Mouse (Mus musculus): ENCODE data around the gene Slc35e2. TPM values are rescaled to one million over a fixed set of nuclear protein-coding genes. Genes with fewer than 3 reads are reported as not detected.

Gene Slc35e2
- polyA plus RNA-seq, 1 experiment from 2014 or later: 8.5 TPM

- Histone ChIP-seq H3K36me3 (ENCODE audit: control insufficient read depth, insufficient read depth, low read length) (peaks cover 54% of the 10 kb centered on the region), H3K4me1 (ENCODE audit: control insufficient read depth in 2 of 2, insufficient read depth in 2 of 2, low read length in 2 of 2) (peaks cover 0 to 11% of the 10 kb centered on the region in 2 experiments; a peak in 2 of 4 replicates), H3K9ac (ENCODE audit: low read length) (no peak overlapping the region), H3K27me3 (ENCODE audit: control insufficient read depth, insufficient read depth, low read length) (no peaks in the 10 kb centered on the region), H3K9me3 (ENCODE audit: control insufficient read depth, low read length) (no peaks in the 10 kb centered on the region), H3K4me3 (ENCODE audit: control insufficient read depth in 1 of 2, insufficient read depth in 1 of 2, low read depth in 1 of 2, low read length in 2 of 2) (no peak overlapping the region), H3K4me2 (ENCODE audit: low read length) (no peak overlapping the region), H3K27ac (replicated peaks in 1 of 2; ENCODE audit: control insufficient read depth in 1 of 2, insufficient read depth in 1 of 2, low read depth in 2 of 2, low read length in 2 of 2) (no peak overlapping the region)
- WGBS: 84% methylated on average over 2 of the region's 2 CpGs
- no peak for ATAC-seq (ENCODE audit: insufficient number of reproducible peaks, insufficient read depth, low FRiP score, low read depth)
These were observed 5.6 kb downstream of the Slc35e2 start for GRCm38 (mm10) chr4:155606825-155607224.

GRCm38 (mm10) chr4:155611860-155612259, 10.6 kb downstream of the Slc35e2 start:
- Histone ChIP-seq H3K9me3 (ENCODE audit: control insufficient read depth, low read length) (no peaks in the 10 kb centered on the region), H3K27ac (replicated peaks in 1 of 2; ENCODE audit: control insufficient read depth in 1 of 2, insufficient read depth in 1 of 2, low read depth in 2 of 2, low read length in 2 of 2) (no peak overlapping the region), H3K36me3 (ENCODE audit: control insufficient read depth, insufficient read depth, low read length) (peaks cover 73% of the 10 kb centered on the region), H3K4me1 (ENCODE audit: control insufficient read depth in 2 of 2, insufficient read depth in 2 of 2, low read length in 2 of 2) (no peaks in the 10 kb centered on the region), H3K4me2 (ENCODE audit: low read length) (no peak overlapping the region), H3K27me3 (ENCODE audit: control insufficient read depth, insufficient read depth, low read length) (no peaks in the 10 kb centered on the region), H3K4me3 (ENCODE audit: control insufficient read depth in 1 of 2, insufficient read depth in 1 of 2, low read depth in 1 of 2, low read length in 2 of 2) (no peak overlapping the region), H3K9ac (ENCODE audit: low read length) (no peak overlapping the region)
- ATAC-seq (ENCODE audit: insufficient number of reproducible peaks, insufficient read depth, low FRiP score, low read depth): no peak
- 76% methylated on average over 3 of the region's 3 CpGs for WGBS

- Histone ChIP-seq H3K4me2 (ENCODE audit: low read length) (no peak overlapping the region), H3K36me3 (ENCODE audit: control insufficient read depth, insufficient read depth, low read length) (peaks cover 87% of the 10 kb centered on the region), H3K27me3 (ENCODE audit: control insufficient read depth, insufficient read depth, low read length) (no peaks in the 10 kb centered on the region), H3K27ac (replicated peaks in 1 of 2; ENCODE audit: control insufficient read depth in 1 of 2, insufficient read depth in 1 of 2, low read depth in 2 of 2, low read length in 2 of 2) (no peak overlapping the region), H3K9ac (ENCODE audit: low read length) (no peak overlapping the region), H3K9me3 (ENCODE audit: control insufficient read depth, low read length) (no peaks in the 10 kb centered on the region), H3K4me1 (ENCODE audit: control insufficient read depth in 2 of 2, insufficient read depth in 2 of 2, low read length in 2 of 2) (no peaks in the 10 kb centered on the region), H3K4me3 (ENCODE audit: control insufficient read depth in 1 of 2, insufficient read depth in 1 of 2, low read depth in 1 of 2, low read length in 2 of 2) (no peak overlapping the region)
- 91% methylated on average over 3 of the region's 3 CpGs for WGBS
- no peak for ATAC-seq (ENCODE audit: insufficient number of reproducible peaks, insufficient read depth, low FRiP score, low read depth)
These were observed 12.0 kb downstream of the Slc35e2 start for GRCm38 (mm10) chr4:155613264-155613663.

GRCm38 (mm10) chr4:155618321-155618720, 17.1 kb downstream of the Slc35e2 start:
- H3K4me1 ChIP-seq (ENCODE audit: control insufficient read depth in 2 of 2, insufficient read depth in 2 of 2, low read length in 2 of 2): no peaks in the 10 kb centered on the region
- no peak overlapping the region for H3K9ac ChIP-seq (ENCODE audit: low read length)
- H3K27me3 ChIP-seq (ENCODE audit: control insufficient read depth, insufficient read depth, low read length): no peaks in the 10 kb centered on the region
- no peaks in the 10 kb centered on the region for H3K9me3 ChIP-seq (ENCODE audit: control insufficient read depth, low read length)
- 79% methylated on average over 5 of the region's 5 CpGs for WGBS
- no peak for ATAC-seq (ENCODE audit: insufficient number of reproducible peaks, insufficient read depth, low FRiP score, low read depth)
- no peak overlapping the region for H3K4me3 ChIP-seq (ENCODE audit: control insufficient read depth in 1 of 2, insufficient read depth in 1 of 2, low read depth in 1 of 2, low read length in 2 of 2)
- peaks cover 88% of the 10 kb centered on the region for H3K36me3 ChIP-seq (ENCODE audit: control insufficient read depth, insufficient read depth, low read length)
- no peak overlapping the region for H3K27ac ChIP-seq (replicated peaks in 1 of 2; ENCODE audit: control insufficient read depth in 1 of 2, insufficient read depth in 1 of 2, low read depth in 2 of 2, low read length in 2 of 2)
- H3K4me2 ChIP-seq (ENCODE audit: low read length): no peak overlapping the region

GRCm38 (mm10) chr4:155624338-155625291, 23.4 kb downstream of the Slc35e2 start, which contains the start of gene Cdk11b:
TSS of gene Cdk11b (plus strand) at chr4:155624854.
- Histone ChIP-seq H3K9me3 (ENCODE audit: control insufficient read depth, low read length) (no peaks in the 10 kb centered on the region), H3K9ac (ENCODE audit: low read length) (peak within 1 kb of the TSS; percentile 87), H3K4me3 (ENCODE audit: control insufficient read depth in 1 of 2, insufficient read depth in 1 of 2, low read depth in 1 of 2, low read length in 2 of 2) (peak within 1 kb of the TSS; percentile 68 to 81), H3K27ac (replicated peaks in 1 of 2; ENCODE audit: control insufficient read depth in 1 of 2, insufficient read depth in 1 of 2, low read depth in 2 of 2, low read length in 2 of 2) (peak within 1 kb of the TSS; percentile 82 to 91), H3K27me3 (ENCODE audit: control insufficient read depth, insufficient read depth, low read length) (no peaks in the 10 kb centered on the region), H3K4me2 (ENCODE audit: low read length) (peak within 1 kb of the TSS; percentile 78), H3K36me3 (ENCODE audit: control insufficient read depth, insufficient read depth, low read length) (peaks cover 59% of the 10 kb centered on the region), H3K4me1 (ENCODE audit: control insufficient read depth in 2 of 2, insufficient read depth in 2 of 2, low read length in 2 of 2) (peaks cover 0 to 8% of the 10 kb centered on the region in 2 experiments; a peak in 2 of 4 replicates)
- WGBS: under 1% methylated on average over 82 of the region's 84 CpGs
- ATAC-seq (ENCODE audit: insufficient number of reproducible peaks, insufficient read depth, low FRiP score, low read depth): peak; percentile 99

- Histone ChIP-seq H3K36me3 (ENCODE audit: control insufficient read depth, insufficient read depth, low read length) (peaks cover 86% of the 10 kb centered on the region), H3K4me2 (ENCODE audit: low read length) (no peak overlapping the region), H3K4me1 (ENCODE audit: control insufficient read depth in 2 of 2, insufficient read depth in 2 of 2, low read length in 2 of 2) (peaks cover 0 to 4% of the 10 kb centered on the region in 2 experiments; a peak in 2 of 4 replicates), H3K9me3 (ENCODE audit: control insufficient read depth, low read length) (no peaks in the 10 kb centered on the region), H3K9ac (ENCODE audit: low read length) (no peak overlapping the region), H3K27ac (replicated peaks in 1 of 2; ENCODE audit: control insufficient read depth in 1 of 2, insufficient read depth in 1 of 2, low read depth in 2 of 2, low read length in 2 of 2) (no peak overlapping the region), H3K4me3 (ENCODE audit: control insufficient read depth in 1 of 2, insufficient read depth in 1 of 2, low read depth in 1 of 2, low read length in 2 of 2) (no peak overlapping the region), H3K27me3 (ENCODE audit: control insufficient read depth, insufficient read depth, low read length) (no peaks in the 10 kb centered on the region)
- ATAC-seq (ENCODE audit: insufficient number of reproducible peaks, insufficient read depth, low FRiP score, low read depth): no peak
- WGBS: 78% methylated on average over 6 of the region's 6 CpGs
These were observed 29.1 kb downstream of the Slc35e2 start for GRCm38 (mm10) chr4:155630267-155630666.

GRCm38 (mm10) chr4:155635766-155636499, 34.7 kb downstream of the Slc35e2 start:
- no peaks in the 10 kb centered on the region for H3K4me1 ChIP-seq (ENCODE audit: control insufficient read depth in 2 of 2, insufficient read depth in 2 of 2, low read length in 2 of 2)
- peaks cover 96% of the 10 kb centered on the region for H3K36me3 ChIP-seq (ENCODE audit: control insufficient read depth, insufficient read depth, low read length)
- H3K27ac ChIP-seq (replicated peaks in 1 of 2; ENCODE audit: control insufficient read depth in 1 of 2, insufficient read depth in 1 of 2, low read depth in 2 of 2, low read length in 2 of 2): no peak overlapping the region
- no peak overlapping the region for H3K4me3 ChIP-seq (ENCODE audit: control insufficient read depth in 1 of 2, insufficient read depth in 1 of 2, low read depth in 1 of 2, low read length in 2 of 2)
- H3K4me2 ChIP-seq (ENCODE audit: low read length): no peak overlapping the region
- no peak for ATAC-seq (ENCODE audit: insufficient number of reproducible peaks, insufficient read depth, low FRiP score, low read depth)
- no peaks in the 10 kb centered on the region for H3K27me3 ChIP-seq (ENCODE audit: control insufficient read depth, insufficient read depth, low read length)
- H3K9me3 ChIP-seq (ENCODE audit: control insufficient read depth, low read length): no peaks in the 10 kb centered on the region
- no peak overlapping the region for H3K9ac ChIP-seq (ENCODE audit: low read length)

Measured in heart, embryonic 14.5 days (tissue).